Mouse (Mus musculus) gastrocnemius, postnatal 4 days (tissue): ENCODE measurements around the gene Chrna3. TPM values are rescaled to one million over a fixed set of nuclear protein-coding genes. Genes with fewer than 3 reads are reported as not detected.

ENCODE experiments used
- DNase-seq, 2 experiments: peaks; one replicate each; pipeline ENCODE4 v3.0.0; 2021 to 2022; ENCODE audit warnings: low spot score in 2 of 2, mixed read lengths in 2 of 2
- total RNA-seq, 2 experiments: library from RNA; stranded (reverse); gene quantifications; 2 replicates each; pipeline ENCODE4 v1.2.3; 2021

Gene Chrna3
- total RNA-seq, 2 experiments from 2014 or later, result 0.10 TPM; not detected in 1

GRCm38 (mm10) chr9:55003609-55004008, 22.8 kb downstream of the Chrna3 start:
- no peak for DNase-seq

- no peak for DNase-seq
These were observed 30.7 kb downstream of the Chrna3 start for GRCm38 (mm10) chr9:54995645-54996044.

DNA sequence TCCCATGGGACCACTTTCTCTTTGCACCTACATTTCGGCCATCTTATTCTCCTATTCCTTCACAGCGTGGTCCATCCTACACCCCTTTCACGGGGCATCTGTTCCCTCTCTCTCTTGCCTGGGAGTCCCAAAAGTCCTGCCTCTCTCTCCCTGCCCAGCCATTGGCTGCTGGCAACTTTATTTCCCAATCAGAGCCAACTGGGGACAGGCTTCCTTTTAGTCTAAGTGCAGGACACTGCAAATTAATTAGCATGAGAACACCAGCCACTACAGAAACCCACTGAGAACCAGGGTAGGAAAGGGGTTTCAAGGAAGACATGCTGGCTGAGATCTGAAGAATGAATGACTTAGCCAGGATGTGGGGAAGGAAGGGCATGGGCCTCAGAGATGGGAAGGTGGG, 32.0 kb downstream of the Chrna3 start:
- DNase-seq, result no peak

DNA sequence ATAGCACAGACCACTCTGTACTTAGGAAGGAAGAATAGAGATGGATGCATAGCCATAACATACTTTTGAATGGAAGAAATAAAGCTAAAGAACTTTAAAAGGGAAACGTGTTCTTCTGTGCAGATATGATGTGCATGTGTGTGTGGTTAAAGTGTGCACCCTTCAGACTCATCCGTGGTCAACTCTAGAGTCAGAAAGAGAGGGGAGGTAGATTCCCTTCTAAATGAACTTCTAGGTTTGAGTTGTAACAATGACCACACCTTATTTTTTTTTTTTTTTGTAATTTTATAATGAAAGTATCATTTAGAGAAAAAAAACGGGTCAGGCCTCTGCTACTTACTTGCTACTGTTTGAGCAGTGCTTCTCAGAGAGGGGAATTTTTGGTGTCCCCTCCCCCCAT, 36.0 kb downstream of the Chrna3 start:
- DNase-seq, result no peak

DNA sequence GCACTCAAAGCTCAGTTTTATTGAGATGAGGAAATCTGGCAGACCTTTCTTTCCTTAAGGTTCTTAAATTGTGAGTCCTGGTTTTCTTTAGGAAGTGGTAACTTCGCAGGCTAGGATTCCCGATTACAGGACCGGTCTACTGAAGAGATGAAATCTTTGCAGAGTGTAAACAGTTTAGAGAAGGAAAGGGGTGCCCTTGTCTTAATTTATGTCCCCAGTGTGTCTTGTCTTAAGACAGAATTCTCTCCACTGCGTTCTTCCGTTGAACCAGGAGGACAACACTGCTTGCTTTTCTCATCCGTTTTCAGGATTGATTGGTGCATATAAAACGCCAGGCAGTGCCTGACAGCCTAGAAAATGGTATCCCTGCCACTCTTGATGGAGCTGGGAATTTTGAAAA, 44.0 kb downstream of the Chrna3 start:
- no peak for DNase-seq

- peak in 1 of 2 experiments; percentile 24 for DNase-seq
These were observed 44.8 kb downstream of the Chrna3 start for GRCm38 (mm10) chr9:54981291-54982191.

DNA sequence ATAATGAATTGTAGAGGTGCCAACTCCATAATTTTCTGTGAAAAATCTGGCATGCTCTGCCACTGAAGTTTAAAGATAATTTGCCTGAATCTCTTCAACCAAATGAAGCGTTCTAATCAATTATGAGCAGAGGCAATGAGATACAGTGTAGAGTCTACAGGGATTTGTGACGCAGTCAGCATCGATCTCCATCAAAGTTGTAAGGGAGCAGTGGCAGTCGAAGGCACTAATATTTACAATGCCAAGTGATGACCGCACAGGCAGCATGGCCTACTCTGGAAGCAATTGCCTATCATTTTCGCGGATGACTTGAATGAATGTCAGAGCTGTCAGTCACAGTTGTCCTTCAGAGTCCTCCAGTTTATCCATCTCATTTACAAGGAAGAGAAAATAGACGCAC, 45.7 kb downstream of the Chrna3 start, which contains the start of gene Chrna5:
Gene Chrna5 (plus strand): TSS at position 207 of the 400 bp plus-strand sequence.
- DNase-seq, result no peak

- DNase-seq, result no peak
These were observed 56.3 kb downstream of the Chrna3 start for GRCm38 (mm10) chr9:54969972-54970637.

GRCm38 (mm10) chr9:54963669-54964068, 62.7 kb downstream of the Chrna3 start:
- no peak for DNase-seq

DNA sequence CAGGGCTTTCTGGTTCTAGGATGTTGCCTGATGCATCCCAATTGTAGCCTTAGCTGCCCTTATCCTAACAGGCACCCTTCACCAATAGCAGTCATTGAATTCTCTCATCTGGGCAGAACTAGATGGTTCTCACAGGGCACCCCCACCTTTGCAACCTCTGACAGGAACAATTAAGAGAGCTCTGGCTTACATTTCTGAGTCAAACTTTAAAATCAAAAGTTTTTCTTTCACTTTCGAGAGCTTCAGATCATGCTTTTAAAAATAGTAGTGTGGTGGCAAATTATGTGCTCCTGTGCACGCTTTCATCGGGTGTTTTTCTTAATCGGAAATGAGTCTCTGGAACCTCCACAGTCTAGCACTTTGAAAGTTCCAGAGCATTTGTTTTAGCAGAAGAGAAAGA, 65.3 kb downstream of the Chrna3 start:
- DNase-seq, result no peak

Other genes with a start within 250 kb of the Chrna3 start
- 10 to 100 TPM; 40.5 to 43.5 TPM for gene Ireb2, start 162.8 kb downstream of the Chrna3 start, total RNA-seq
- gene Hykk, start 109.3 kb downstream of the Chrna3 start, total RNA-seq, result 1 to 10 TPM; 4.8 to 5.1 TPM
- 100 to 1,000 TPM; 170 to 194 TPM for gene Psma4, start 75.8 kb downstream of the Chrna3 start, total RNA-seq
- under 1 TPM in 1 of 2 experiments, not detected in 1; 0.36 TPM for gene AY074887, start 75.6 kb downstream of the Chrna3 start, total RNA-seq
- gene Chrna5, start 45.7 kb downstream of the Chrna3 start, total RNA-seq, result under 1 TPM; 0.22 to 0.23 TPM
- gene Chrnb4, start 22.2 kb upstream of the Chrna3 start, total RNA-seq, result under 1 TPM; 0.10 to 0.20 TPM
- 10 to 100 TPM; 26.7 to 27.2 TPM for gene Ube2q2, start 122.3 kb upstream of the Chrna3 start, total RNA-seq
- gene Fbxo22, start 182.4 kb upstream of the Chrna3 start, total RNA-seq, result 10 to 100 TPM; 21.0 to 23.9 TPM